Mouse (Mus musculus) embryo, embryonic 10 days (tissue): ENCODE measurements around the gene Dcun1d3.

Experiments
- DNase-seq: peaks from one replicate; pipeline ENCODE4 v3.0.0-alpha.2; 2015; ENCODE audit warnings: low spot score

The Dcun1d3 gene

GRCm38 (mm10) chr7:119895639-119896512 is at the start of gene Dcun1d3, which contains the start of gene Lyrm1:
Gene Dcun1d3, minus strand, starts transcription at chr7:119896298.
Gene Lyrm1, plus strand, starts transcription at chr7:119895861.
- peak; percentile 99 for DNase-seq

GRCm38 (mm10) chr7:119941569-119941968 is 45.5 kb upstream of the Dcun1d3 start:
- no peak for DNase-seq

- DNase-seq, result no peak
Measured at GRCm38 (mm10) chr7:119937036-119937435, 40.9 kb upstream of the Dcun1d3 start.

GRCm38 (mm10) chr7:119936321-119936720 is 40.2 kb upstream of the Dcun1d3 start:
- DNase-seq, result no peak

DNA sequence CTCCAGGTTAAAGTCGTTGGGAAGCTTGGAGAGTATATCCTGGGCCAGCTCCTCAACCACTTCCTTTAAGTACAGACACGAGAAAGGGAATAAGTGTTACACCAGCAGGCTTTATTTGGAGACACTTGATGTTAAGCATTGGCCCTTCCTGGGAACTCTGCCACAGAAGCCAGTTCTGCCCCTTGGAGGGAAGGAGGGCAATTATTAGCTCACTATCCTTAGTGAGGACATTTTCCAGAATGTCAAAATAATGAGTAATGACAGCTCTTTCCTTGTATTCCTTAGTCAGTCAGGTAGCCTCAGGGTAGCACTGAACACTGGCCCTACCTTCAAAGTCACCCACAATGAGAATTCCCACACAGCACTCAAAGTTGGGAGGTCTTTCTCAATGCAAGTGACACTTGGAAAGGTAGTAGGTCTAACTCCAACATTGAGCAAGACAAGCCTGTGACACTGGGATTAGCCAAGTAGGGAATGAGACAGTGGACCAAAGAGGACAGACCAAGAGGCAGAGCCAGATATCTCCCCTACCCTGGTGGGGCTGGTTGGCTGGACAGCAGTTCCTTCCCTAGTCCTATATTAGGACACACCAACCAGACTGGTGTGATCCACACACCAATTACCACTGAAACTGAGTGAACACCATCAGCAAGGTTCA is 32.8 kb upstream of the Dcun1d3 start:
- DNase-seq, result no peak

GRCm38 (mm10) chr7:119921054-119921453 is 25.0 kb upstream of the Dcun1d3 start:
- no peak for DNase-seq

DNA sequence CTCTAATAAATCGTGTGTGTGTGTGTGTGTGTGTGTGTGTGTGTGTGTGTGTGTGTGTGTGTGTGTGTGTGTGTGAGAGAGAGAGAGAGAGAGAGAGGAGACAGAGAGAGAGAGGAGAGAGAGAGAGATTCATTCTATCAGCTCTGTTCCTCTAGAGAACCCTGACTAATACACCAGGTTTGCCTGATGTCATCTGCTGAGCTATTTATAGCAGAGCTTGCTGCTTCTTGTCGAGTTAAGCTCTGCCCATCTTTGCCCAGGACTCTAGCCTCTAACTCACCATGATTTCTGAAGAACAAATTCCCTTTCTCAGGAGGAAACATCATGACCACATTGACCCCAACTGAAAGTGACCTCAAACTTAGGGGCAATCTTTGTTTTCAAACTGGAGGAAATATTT is 24.4 kb upstream of the Dcun1d3 start:
- no peak for DNase-seq

DNA sequence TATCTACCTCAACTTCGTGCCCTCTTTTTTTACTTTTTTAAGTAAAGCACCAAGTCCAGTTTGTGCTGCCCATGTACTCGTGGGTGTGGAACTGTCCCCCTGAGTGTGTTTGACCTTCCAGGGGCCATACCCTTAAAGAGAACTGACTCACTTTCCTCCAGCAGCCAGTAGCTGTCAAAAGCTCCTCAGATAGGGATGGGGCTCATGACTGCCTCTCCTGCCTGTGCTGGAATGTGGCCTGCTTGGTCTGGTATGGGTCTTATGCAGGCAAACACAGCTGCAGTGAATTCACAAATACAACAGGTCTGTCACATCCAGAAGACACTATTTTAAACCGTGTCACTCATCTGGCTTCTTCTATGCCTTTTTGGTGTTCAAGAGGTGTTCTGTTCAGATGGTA is 15.6 kb upstream of the Dcun1d3 start:
- DNase-seq, result no peak

GRCm38 (mm10) chr7:119906523-119907215 is 10.6 kb upstream of the Dcun1d3 start:
- DNase-seq, result no peak

- DNase-seq, result no peak
Measured at GRCm38 (mm10) chr7:119899386-119900057, 3.4 kb upstream of the Dcun1d3 start.

DNA sequence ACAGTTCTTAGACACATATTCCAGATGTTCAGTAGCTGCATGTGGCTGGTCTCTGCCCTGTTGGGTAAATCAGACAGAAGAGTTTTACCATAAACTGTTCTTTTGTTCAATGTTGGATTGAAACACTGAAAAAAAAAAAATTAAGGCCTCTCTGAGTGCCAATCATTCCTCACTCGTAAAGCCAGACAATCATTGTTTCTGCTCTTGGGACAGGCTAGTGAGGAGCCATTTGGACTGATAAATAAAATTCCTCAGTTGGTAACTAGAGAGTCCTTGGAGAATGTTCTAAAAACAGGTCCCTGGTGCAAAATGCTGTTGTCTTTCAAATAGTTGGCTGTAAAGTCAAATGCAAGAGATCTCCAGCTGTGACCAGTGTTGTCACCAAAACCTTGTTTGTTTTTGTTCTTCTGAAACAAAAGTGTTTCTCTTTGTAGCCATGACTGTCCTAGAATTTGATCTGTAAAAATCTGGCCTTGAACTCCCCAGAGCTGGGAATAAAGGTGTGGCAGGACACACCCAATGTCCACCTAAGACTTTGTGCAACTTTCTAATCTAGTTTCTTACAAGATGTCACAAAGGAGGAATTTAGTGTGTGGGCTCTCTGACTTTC is 2.3 kb upstream of the Dcun1d3 start:
- DNase-seq, result no peak

DNA sequence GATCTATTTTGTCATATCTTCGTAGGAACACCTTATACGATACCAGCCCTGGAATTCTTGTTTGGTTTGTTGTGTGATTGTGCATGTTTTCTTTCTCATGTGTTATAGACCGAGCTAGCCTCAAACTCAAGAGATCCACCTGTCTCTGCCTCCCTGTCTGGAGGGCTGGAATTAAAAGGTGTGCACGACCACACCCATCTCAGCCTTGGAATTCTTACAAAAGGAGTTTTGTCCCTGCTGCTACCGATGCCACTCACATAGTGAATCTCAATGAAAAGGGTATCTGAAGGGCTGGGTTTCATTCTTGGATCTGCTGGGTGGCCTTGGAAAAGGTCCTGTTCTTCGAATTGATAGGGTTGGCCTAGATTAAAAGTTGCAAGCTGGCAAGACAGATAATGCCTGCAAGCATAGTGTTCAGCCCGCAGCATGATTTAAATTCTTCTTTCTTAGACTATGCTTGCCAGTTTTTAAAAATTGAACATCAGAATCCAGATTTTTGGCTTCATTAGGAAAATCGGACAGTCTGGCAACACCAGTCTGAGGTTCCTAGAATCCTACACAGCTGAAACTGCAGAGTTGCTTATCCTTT is 1.5 kb upstream of the Dcun1d3 start:
- no peak for DNase-seq

DNA sequence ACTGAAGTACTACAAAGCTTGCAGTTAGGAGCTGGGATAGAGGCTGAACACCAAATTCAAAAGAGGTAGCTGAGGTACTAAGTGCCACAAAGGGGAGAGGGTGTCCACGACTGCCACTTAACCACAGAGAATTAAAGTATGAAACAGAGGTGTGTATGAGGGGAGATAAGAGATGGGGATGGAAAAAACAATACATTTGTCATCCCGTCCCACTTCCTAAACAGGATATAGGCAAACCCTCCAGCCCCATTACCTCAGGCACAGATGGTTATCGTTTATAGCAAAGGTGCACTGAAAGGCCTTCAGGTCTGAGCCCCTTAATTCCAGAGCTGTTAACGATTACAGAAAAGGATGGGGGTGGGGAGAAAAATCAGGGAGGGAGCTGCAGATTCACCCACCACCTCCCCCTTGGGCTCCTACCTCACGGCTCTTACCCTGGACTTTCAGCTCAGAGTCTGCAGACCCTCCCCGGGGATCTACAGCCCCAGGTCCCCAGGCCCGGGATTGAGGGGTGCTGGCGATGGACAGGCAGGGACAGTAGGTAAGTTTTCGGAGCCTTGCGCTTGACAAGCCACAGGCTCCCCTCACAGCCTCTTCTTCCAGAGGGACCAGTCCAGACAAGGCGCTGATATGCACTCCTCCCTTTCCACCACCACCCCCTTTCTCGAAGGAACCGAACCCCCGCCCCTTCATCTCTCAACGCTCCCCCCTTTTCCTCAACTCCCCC is 1.1 kb downstream of the Dcun1d3 start:
- DNase-seq, result peak; percentile 8

GRCm38 (mm10) chr7:119892742-119893141 is 3.4 kb downstream of the Dcun1d3 start:
- no peak for DNase-seq

GRCm38 (mm10) chr7:119892198-119892597 is 3.9 kb downstream of the Dcun1d3 start:
- DNase-seq, result no peak

GRCm38 (mm10) chr7:119887887-119888286 is 8.2 kb downstream of the Dcun1d3 start:
- DNase-seq, result no peak

GRCm38 (mm10) chr7:119881229-119881628 is 14.9 kb downstream of the Dcun1d3 start:
- no peak for DNase-seq

GRCm38 (mm10) chr7:119880345-119880744 is 15.8 kb downstream of the Dcun1d3 start:
- DNase-seq, result no peak

DNA sequence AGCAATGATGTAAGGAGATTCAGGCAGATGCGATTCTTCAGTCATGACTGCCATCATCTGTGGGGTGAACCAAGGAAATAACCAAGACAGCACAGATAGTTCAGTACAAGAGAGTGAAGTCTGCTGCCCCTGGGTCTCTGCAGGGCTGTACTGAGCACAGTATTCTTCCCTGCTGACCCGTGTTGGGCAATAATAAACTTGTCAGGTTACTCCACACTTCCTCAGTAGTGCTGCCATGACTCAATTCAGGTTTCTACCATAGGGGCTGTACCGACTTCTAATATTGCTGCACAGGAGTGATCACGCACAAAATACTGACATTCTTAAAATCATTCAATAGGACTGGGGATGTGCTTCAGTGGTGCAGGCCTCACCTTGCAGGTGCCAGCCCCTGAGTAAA is 16.9 kb downstream of the Dcun1d3 start:
- DNase-seq, result no peak

- no peak for DNase-seq
Measured at GRCm38 (mm10) chr7:119875776-119876440, 20.2 kb downstream of the Dcun1d3 start.
